In genomic region chr13:52078561-52078960, GRCm38 (mm10) we compare ENCODE assay signal across 13 mouse cellular contexts.
A peak's percentile ranks its signal among the peaks of the same experiment; 100 is the strongest.
DNase-seq lines count a peak whose midpoint lies in the region; ATAC-seq and TF ChIP-seq lines count a peak whose summit lies in the region.
"Had no signal": no experiment of that assay in that cellular context is flagged by ENCODE, and none has a peak within 500 bp of the region (broad histone marks: within the 10 kb centered on the region; RNA-seq: fewer than 3 reads in every experiment).

No protein-coding gene starts in this region.

- H3K4me3 ChIP-seq in gastrocnemius, adult 2 months: no peak overlapping the region
- no peak overlapping the region for H3K4me3 ChIP-seq in spleen, adult 2 months (ENCODE audit: extremely low read depth, insufficient read depth, insufficient read length)

- ATAC-seq in hematopoietic stem cell, adult 5-6 weeks (replicated peaks in 1 of 2; ENCODE audit: insufficient read depth in 1 of 2, low FRiP score in 2 of 2, low TSS enrichment in 1 of 2, low read depth in 1 of 2, poor library complexity in 2 of 2, severe bottlenecking in 2 of 2): peak; percentile 68 to 77
- ATAC-seq: forebrain, postnatal 0 days had no signal

- H3K4me1 ChIP-seq in spleen, adult 2 months (ENCODE audit: control insufficient read depth, insufficient read depth, insufficient read length): peaks cover 31% of the 10 kb centered on the region

- DNase-seq in gastrocnemius, adult 2 months: no peak
- DNase-seq in gastrocnemius, postnatal 10 days: no peak
- DNase-seq in CD8-positive naive resting alpha-beta T cell, adult 2 months (ENCODE audit: low read depth in 2 of 2, low spot score in 2 of 2): peak; percentile 31 to 44
- DNase-seq in spleen, adult 2 months (ENCODE audit: low read depth in 1 of 2, low spot score in 2 of 2): peak; percentile 67 to 75
- DNase-seq in retina, postnatal 1 day: no peak
- no peak for DNase-seq in urinary bladder, postnatal 4 days (ENCODE audit: low spot score in 2 of 2)
- DNase-seq in cerebellum, adult 9-10 months: no peak
- DNase-seq: adrenal gland, adult 2 months; cerebellum, postnatal 25 days; forebrain, postnatal 0 days; kidney, adult 11 months; left cerebral cortex, postnatal 4 days had no signal

- intact Hi-C loops in gastrocnemius, adult 2 months (cut with DNase I): loop anchor here (5.0 kb wide), 2 partner anchors 101 to 231 kb away; partner anchors contain the start of gene Gadd45g

- no peaks in the 10 kb centered on the region for H3K36me3 ChIP-seq in spleen, adult 2 months (ENCODE audit: control insufficient read depth, insufficient read depth, low read length)

- H3K27ac ChIP-seq in gastrocnemius, adult 2 months: peak overlapping the region; percentile 81
- H3K27ac ChIP-seq in spleen, adult 2 months (ENCODE audit: insufficient read depth, low read length): peak overlapping the region; percentile 78

- no peaks in the 10 kb centered on the region for H3K27me3 ChIP-seq in spleen, adult 2 months (ENCODE audit: control insufficient read depth, insufficient read depth, low read length)

- WGBS in spleen, adult 2 months: 13% methylated on average over 6 of the region's 6 CpGs

- no peak for TF ChIP-seq CTCF in gastrocnemius, adult 2 months (IDR thresholded peaks at IDR 0.05)
- TF ChIP-seq CTCF in spleen, adult 2 months (IDR thresholded peaks at IDR 0.05; ENCODE audit: extremely low read depth, insufficient read depth, insufficient read length, insufficient replicate concordance): no peak

- peak; percentile 5; the same call in 1 of the 2 replicates for TF ChIP-seq POLR2A in spleen, adult 2 months (IDR thresholded peaks at IDR 0.05; ENCODE audit: low read depth, low read length)

Comparison
In these comparisons a context has a peak if more than half of its experiments do, and no peak if none do; other contexts are left out.
1. DNase-seq: peak in CD8-positive naive resting alpha-beta T cell, adult 2 months (2 of 2) and spleen, adult 2 months (2 of 2); none in gastrocnemius, adult 2 months (single experiment), gastrocnemius, postnatal 10 days (single experiment), retina, postnatal 1 day (single experiment), urinary bladder, postnatal 4 days (0 of 2) and cerebellum, adult 9-10 months (single experiment).